Mouse (Mus musculus) erythroblast, embryonic 14.5 days (primary cell): Measurements from ENCODE around the gene Syngr3. TPM values are rescaled to one million over a fixed set of nuclear protein-coding genes. Genes with fewer than 3 reads are reported as not detected.
A peak's percentile ranks its signal among the peaks of the same experiment; 100 is the strongest.
"Not testable (repeated sequence)": the region's sequence is repeated elsewhere in the genome, so short reads cannot be mapped to it uniquely, and the experiment has no call there.

Experiments
- H3K27me3 ChIP-seq: 2 replicates; pipeline ENCODE4 v1.6.1; 2012; ENCODE audit warnings: inconsistent platforms; ENCODE audit not compliant: control insufficient read depth
- H3K36me3 ChIP-seq: 2 replicates; pipeline ENCODE4 v1.6.1; 2012; ENCODE audit warnings: mild to moderate bottlenecking, inconsistent platforms; ENCODE audit not compliant: control insufficient read depth
- H3K4me1 ChIP-seq: 2 replicates; pipeline ENCODE4 v1.6.1; 2012; ENCODE audit warnings: inconsistent platforms; ENCODE audit not compliant: control insufficient read depth
- H3K4me3 ChIP-seq: replicated peaks from 2 replicates; pipeline ENCODE3; 2012; ENCODE audit warnings: moderate library complexity, mild to moderate bottlenecking, inconsistent platforms
- H3K9me3 ChIP-seq: 2 replicates; pipeline ENCODE4 v1.6.1; 2012; ENCODE audit warnings: low read length, inconsistent platforms, mixed read lengths; ENCODE audit not compliant: control insufficient read depth
- GATA1 ChIP-seq: IDR thresholded peaks from 2 replicates; pipeline ENCODE4 v1.6.1; 2012; ENCODE audit warnings: low read length, inconsistent platforms, mixed read lengths
- TAL1 ChIP-seq: IDR thresholded peaks from 3 replicates; pipeline ENCODE4 v1.6.1; 2012; ENCODE audit warnings: low read length, inconsistent platforms, mixed read lengths
- polyA plus RNA-seq: library from polyadenylated mRNA; stranded (reverse); fragments of >175 nt; gene quantifications from 2 replicates; pipeline ENCODE4 v1.2.3, GENCODE M21; 2012

The Syngr3 gene
- polyA plus RNA-seq, 1 experiment = not detected

- H3K36me3 ChIP-seq = no peaks in the 10 kb centered on the region
- H3K4me1 ChIP-seq = peaks cover 19% of the 10 kb centered on the region
- H3K9me3 ChIP-seq = no peaks in the 10 kb centered on the region
- peaks cover 6% of the 10 kb centered on the region for H3K27me3 ChIP-seq
- no peak for TF ChIP-seq GATA1
- TF ChIP-seq TAL1 = no peak
- H3K4me3 ChIP-seq = no peak overlapping the region
Observed at GRCm38 (mm10) chr17:24730787-24731186, 41.0 kb upstream of the Syngr3 start.

- Histone ChIP-seq H3K27me3 (peaks cover 6% of the 10 kb centered on the region), H3K4me1 (peaks cover 17% of the 10 kb centered on the region), H3K36me3 (no peaks in the 10 kb centered on the region), H3K4me3 (no peak overlapping the region), H3K9me3 (no peaks in the 10 kb centered on the region)
- TF ChIP-seq GATA1 (no peak), TAL1 (no peak)
Observed at GRCm38 (mm10) chr17:24729067-24729466, 39.3 kb upstream of the Syngr3 start.

GRCm38 (mm10) chr17:24728184-24728583, 38.4 kb upstream of the Syngr3 start:
- H3K9me3 ChIP-seq = no peaks in the 10 kb centered on the region
- no peak overlapping the region for H3K4me3 ChIP-seq
- H3K27me3 ChIP-seq = peaks cover 6% of the 10 kb centered on the region
- TF ChIP-seq GATA1 (no peak), TAL1 (no peak)
- no peaks in the 10 kb centered on the region for H3K36me3 ChIP-seq
- H3K4me1 ChIP-seq = peaks cover 23% of the 10 kb centered on the region

GRCm38 (mm10) chr17:24727618-24728017, 37.9 kb upstream of the Syngr3 start, which contains the start of gene Rpl3l:
TSS of gene Rpl3l (plus strand) at chr17:24727820.
- Histone ChIP-seq H3K27me3 (peaks cover 6% of the 10 kb centered on the region), H3K36me3 (peaks cover 2% of the 10 kb centered on the region), H3K4me1 (peaks cover 29% of the 10 kb centered on the region), H3K4me3 (no peak within 1 kb of the TSS), H3K9me3 (no peaks in the 10 kb centered on the region)
- no peak for TF ChIP-seq TAL1
- no peak for TF ChIP-seq GATA1

GRCm38 (mm10) chr17:24725637-24726390, 36.1 kb upstream of the Syngr3 start:
- peaks cover 6% of the 10 kb centered on the region for H3K27me3 ChIP-seq
- peaks cover 44% of the 10 kb centered on the region for H3K4me1 ChIP-seq
- no peak for TF ChIP-seq TAL1
- no peak for TF ChIP-seq GATA1
- H3K36me3 ChIP-seq = peaks cover 18% of the 10 kb centered on the region
- no peak overlapping the region for H3K4me3 ChIP-seq
- H3K9me3 ChIP-seq = no peaks in the 10 kb centered on the region

- no peak for TF ChIP-seq GATA1
- no peak for TF ChIP-seq TAL1
- peaks cover 6% of the 10 kb centered on the region for H3K27me3 ChIP-seq
- H3K4me1 ChIP-seq = peaks cover 51% of the 10 kb centered on the region
- peaks cover 22% of the 10 kb centered on the region for H3K36me3 ChIP-seq
- H3K4me3 ChIP-seq = peak within 1 kb of the TSS; percentile 77
- no peaks in the 10 kb centered on the region for H3K9me3 ChIP-seq
Observed at GRCm38 (mm10) chr17:24724184-24724583, 34.4 kb upstream of the Syngr3 start, which contains the start of gene Ndufb10. TSS of gene Ndufb10 (minus strand) at chr17:24724478.

GRCm38 (mm10) chr17:24723881-24724180, 34.1 kb upstream of the Syngr3 start:
- no peaks in the 10 kb centered on the region for H3K9me3 ChIP-seq
- H3K4me3 ChIP-seq = peak overlapping the region; percentile 77
- peaks cover 52% of the 10 kb centered on the region for H3K4me1 ChIP-seq
- TF ChIP-seq TAL1 (no peak), GATA1 (peak; percentile 31; the same call in 1 of the 2 replicates)
- peaks cover 6% of the 10 kb centered on the region for H3K27me3 ChIP-seq
- peaks cover 22% of the 10 kb centered on the region for H3K36me3 ChIP-seq

- peaks cover 57% of the 10 kb centered on the region for H3K4me1 ChIP-seq
Observed at GRCm38 (mm10) chr17:24723122-24723880, 33.5 kb upstream of the Syngr3 start.

GRCm38 (mm10) chr17:24722220-24722924, 32.6 kb upstream of the Syngr3 start:
- TF ChIP-seq TAL1 (no peak), GATA1 (no peak)
- Histone ChIP-seq H3K4me3 (peak overlapping the region; percentile 77), H3K27me3 (no peaks in the 10 kb centered on the region), H3K36me3 (peaks cover 30% of the 10 kb centered on the region), H3K9me3 (no peaks in the 10 kb centered on the region), H3K4me1 (peaks cover 60% of the 10 kb centered on the region)

More at GRCm38 (mm10) chr17:24723122-24723880, 33.5 kb upstream of the Syngr3 start:
- TF ChIP-seq GATA1 (no peak), TAL1 (no peak)
- Histone ChIP-seq H3K27me3 (peaks cover 6% of the 10 kb centered on the region), H3K4me3 (peak overlapping the region; percentile 77), H3K36me3 (peaks cover 22% of the 10 kb centered on the region), H3K9me3 (no peaks in the 10 kb centered on the region)

GRCm38 (mm10) chr17:24721383-24721955, 31.7 kb upstream of the Syngr3 start:
- H3K4me3 ChIP-seq = peak overlapping the region; percentile 77
- H3K27me3 ChIP-seq, H3K9me3 ChIP-seq: not testable (repeated sequence)
- peaks cover 59% of the 10 kb centered on the region for H3K4me1 ChIP-seq
- H3K36me3 ChIP-seq = peaks cover 38% of the 10 kb centered on the region

GRCm38 (mm10) chr17:24720616-24721015, 30.9 kb upstream of the Syngr3 start:
- Histone ChIP-seq H3K4me1 (peaks cover 56% of the 10 kb centered on the region), H3K36me3 (peaks cover 47% of the 10 kb centered on the region), H3K4me3 (peak overlapping the region; percentile 85)
- not testable (repeated sequence) for H3K27me3 ChIP-seq, H3K9me3 ChIP-seq
